Mouse (Mus musculus): ENCODE results near the gene B4galnt3. TPM values are rescaled to one million over a fixed set of nuclear protein-coding genes. Genes with fewer than 3 reads are reported as not detected.

The B4galnt3 gene
- total and polyA plus RNA-seq, 2 experiments from 2014 or later, result 0.16 to 1.2 TPM

DNA sequence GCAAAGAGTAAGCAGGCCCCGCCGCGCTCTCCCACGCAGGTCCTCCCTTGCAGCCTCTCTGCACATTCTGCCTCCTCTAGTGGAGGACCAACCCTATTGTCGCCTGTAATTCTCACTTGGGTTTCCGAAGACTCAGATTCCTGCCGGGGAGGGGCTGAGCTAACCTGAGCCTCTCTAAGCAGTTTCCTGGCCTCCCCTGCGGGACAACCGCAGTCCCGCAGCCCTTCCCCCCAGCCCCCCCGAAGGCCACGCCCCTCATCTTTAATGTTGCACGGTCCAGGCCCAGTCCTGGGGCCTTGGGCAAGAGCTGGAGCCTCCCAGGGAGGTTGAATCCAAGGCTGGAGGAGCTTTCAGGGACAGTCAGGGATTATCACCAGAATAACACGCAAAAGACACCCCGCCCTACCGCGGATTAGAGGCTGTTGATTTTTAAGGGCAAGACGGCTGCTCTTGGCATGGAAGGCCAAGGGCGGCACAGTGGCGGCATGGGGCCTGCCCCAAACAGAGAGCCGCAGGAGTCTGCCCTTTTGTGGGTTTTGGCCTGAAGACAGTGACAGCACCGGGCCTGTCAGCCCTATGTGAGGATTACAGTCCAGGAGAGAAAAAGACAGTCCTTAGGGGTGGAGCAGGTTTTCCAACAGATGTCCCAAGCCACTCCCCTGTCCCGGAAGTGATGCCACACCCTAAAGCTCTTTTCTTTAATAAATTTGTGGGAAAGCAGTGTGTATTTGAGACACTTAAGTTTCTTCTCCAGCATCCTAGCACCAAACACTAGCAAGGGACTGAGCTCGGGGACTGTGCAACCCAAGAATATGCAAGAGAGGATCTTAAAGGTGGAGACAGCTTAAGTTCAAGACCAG lies 105.8 kb downstream of the B4galnt3 start:
- Histone ChIP-seq H3K27ac (ENCODE audit: low read depth, low read length) (no peak overlapping the region), H3K4me1 (ENCODE audit: insufficient read depth) (no peaks in the 10 kb centered on the region), H3K27me3 (ENCODE audit: insufficient read depth, low read length) (no peaks in the 10 kb centered on the region), H3K4me2 (ENCODE audit: low read depth) (peak overlapping the region; percentile 10; the same call in 1 of the 2 replicates), H3K36me3 (ENCODE audit: insufficient read depth) (no peaks in the 10 kb centered on the region), H3K9ac (no peak overlapping the region), H3K9me3 (ENCODE audit: low read length) (no peaks in the 10 kb centered on the region), H3K4me3 (ENCODE audit: low read depth, low read length) (no peak overlapping the region)
- DNase-seq, result no peak
- 23% methylated on average over 24 of the region's 24 CpGs for WGBS
- TF ChIP-seq CTCF (IDR thresholded peaks at IDR 0.05; ENCODE audit: low read depth), result peak; percentile 27
- ATAC-seq, result peak; percentile 59; the same call in 1 of the 2 replicates

DNA sequence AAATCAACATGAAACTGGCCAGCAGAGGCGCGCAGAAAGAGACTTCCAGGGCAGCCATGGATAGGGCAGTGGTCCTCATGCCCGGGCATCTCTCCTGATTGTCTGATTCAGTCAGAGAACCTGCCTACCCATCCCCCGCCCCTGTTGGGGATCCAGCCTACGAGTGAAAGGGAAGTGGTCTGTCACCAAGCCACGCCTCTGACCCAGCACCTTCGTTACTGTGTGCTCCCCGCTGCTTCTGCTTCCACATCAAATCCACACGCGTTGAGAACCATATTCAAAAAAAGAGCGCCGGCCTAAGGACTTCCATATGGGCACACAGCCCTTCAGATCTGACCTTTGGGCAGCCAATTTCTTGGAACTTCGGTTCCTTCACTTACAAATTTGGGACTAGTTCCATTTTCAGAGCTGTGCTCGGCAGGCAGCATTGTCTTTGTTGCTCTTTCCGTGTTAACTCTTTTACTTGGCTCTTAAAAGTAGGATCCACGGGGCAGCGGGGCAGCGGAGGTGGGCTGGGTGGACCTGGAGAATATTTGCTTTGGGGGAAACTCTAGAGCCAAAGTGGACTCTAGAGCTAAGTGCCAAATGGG lies 106.7 kb downstream of the B4galnt3 start:
- Histone ChIP-seq H3K36me3 (ENCODE audit: insufficient read depth) (no peaks in the 10 kb centered on the region), H3K9ac (no peak overlapping the region), H3K4me2 (ENCODE audit: low read depth) (no peak overlapping the region), H3K27me3 (ENCODE audit: insufficient read depth, low read length) (no peaks in the 10 kb centered on the region), H3K4me1 (ENCODE audit: insufficient read depth) (no peaks in the 10 kb centered on the region), H3K4me3 (ENCODE audit: low read depth, low read length) (no peak overlapping the region), H3K27ac (ENCODE audit: low read depth, low read length) (no peak overlapping the region), H3K9me3 (ENCODE audit: low read length) (no peaks in the 10 kb centered on the region)
- WGBS, result 21% methylated on average over 18 of the region's 18 CpGs
- no peak for ATAC-seq
- no peak for DNase-seq
- TF ChIP-seq CTCF (IDR thresholded peaks at IDR 0.05; ENCODE audit: low read depth), result no peak; the same call in 1 of the 2 replicates

DNA sequence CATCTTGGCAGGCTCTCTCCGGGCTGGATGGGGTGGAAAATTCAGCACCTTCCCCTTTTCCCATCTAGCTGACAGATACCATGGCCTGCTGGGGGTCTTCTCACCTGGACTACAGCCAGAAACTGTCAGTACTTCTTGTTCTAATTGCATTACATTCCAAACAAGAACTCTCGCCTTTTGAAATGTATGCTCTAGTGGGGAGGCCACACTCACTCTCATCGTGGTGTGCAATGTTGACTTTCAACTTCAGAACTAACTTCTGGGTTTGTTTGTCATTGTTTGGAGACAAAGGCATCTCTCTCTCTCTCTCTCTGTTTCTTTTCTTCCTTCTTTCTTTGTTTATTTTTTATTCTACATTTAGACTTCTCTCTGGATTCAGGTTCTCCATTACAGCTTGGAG lies 107.8 kb downstream of the B4galnt3 start:
- Histone ChIP-seq H3K4me3 (ENCODE audit: low read depth, low read length) (no peak overlapping the region), H3K9me3 (ENCODE audit: low read length) (no peaks in the 10 kb centered on the region), H3K4me2 (ENCODE audit: low read depth) (no peak overlapping the region), H3K27ac (ENCODE audit: low read depth, low read length) (no peak overlapping the region), H3K36me3 (ENCODE audit: insufficient read depth) (no peaks in the 10 kb centered on the region), H3K27me3 (ENCODE audit: insufficient read depth, low read length) (no peaks in the 10 kb centered on the region), H3K9ac (no peak overlapping the region), H3K4me1 (ENCODE audit: insufficient read depth) (no peaks in the 10 kb centered on the region)
- DNase-seq (no peak), ATAC-seq (no peak)
- WGBS, result 47% methylated on average over 3 of the region's 3 CpGs
- no peak for TF ChIP-seq CTCF (IDR thresholded peaks at IDR 0.05; ENCODE audit: low read depth)

DNA sequence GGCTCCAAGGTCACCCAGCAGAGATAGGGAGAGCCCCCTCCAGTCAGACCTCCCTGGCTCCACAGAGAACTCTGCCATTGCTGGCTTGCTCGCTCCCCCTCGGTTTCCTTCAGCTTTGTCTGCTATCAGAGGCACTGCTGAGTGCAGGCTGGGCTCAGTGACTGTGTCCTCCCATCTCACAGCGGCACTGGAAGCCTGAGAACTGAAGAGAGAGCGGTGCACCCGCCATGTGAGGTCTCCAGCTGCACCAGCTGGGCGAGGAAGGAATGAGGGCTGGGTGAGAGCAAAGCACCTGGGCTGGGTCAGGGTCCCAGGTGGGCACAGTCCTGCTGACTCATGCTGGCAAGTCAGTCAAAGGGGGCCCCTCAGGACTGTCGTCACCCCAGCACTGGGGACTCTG lies 108.6 kb downstream of the B4galnt3 start:
- H3K4me2 ChIP-seq (ENCODE audit: low read depth), result no peak overlapping the region
- H3K4me1 ChIP-seq (ENCODE audit: insufficient read depth), result no peaks in the 10 kb centered on the region
- H3K27ac ChIP-seq (ENCODE audit: low read depth, low read length), result no peak overlapping the region
- H3K9ac ChIP-seq, result no peak overlapping the region
- WGBS, result 58% methylated on average over 7 of the region's 7 CpGs
- no peaks in the 10 kb centered on the region for H3K36me3 ChIP-seq (ENCODE audit: insufficient read depth)
- no peaks in the 10 kb centered on the region for H3K9me3 ChIP-seq (ENCODE audit: low read length)
- no peaks in the 10 kb centered on the region for H3K27me3 ChIP-seq (ENCODE audit: insufficient read depth, low read length)
- DNase-seq (no peak), ATAC-seq (no peak)
- TF ChIP-seq CTCF (IDR thresholded peaks at IDR 0.05; ENCODE audit: low read depth), result no peak
- no peak overlapping the region for H3K4me3 ChIP-seq (ENCODE audit: low read depth, low read length)

DNA sequence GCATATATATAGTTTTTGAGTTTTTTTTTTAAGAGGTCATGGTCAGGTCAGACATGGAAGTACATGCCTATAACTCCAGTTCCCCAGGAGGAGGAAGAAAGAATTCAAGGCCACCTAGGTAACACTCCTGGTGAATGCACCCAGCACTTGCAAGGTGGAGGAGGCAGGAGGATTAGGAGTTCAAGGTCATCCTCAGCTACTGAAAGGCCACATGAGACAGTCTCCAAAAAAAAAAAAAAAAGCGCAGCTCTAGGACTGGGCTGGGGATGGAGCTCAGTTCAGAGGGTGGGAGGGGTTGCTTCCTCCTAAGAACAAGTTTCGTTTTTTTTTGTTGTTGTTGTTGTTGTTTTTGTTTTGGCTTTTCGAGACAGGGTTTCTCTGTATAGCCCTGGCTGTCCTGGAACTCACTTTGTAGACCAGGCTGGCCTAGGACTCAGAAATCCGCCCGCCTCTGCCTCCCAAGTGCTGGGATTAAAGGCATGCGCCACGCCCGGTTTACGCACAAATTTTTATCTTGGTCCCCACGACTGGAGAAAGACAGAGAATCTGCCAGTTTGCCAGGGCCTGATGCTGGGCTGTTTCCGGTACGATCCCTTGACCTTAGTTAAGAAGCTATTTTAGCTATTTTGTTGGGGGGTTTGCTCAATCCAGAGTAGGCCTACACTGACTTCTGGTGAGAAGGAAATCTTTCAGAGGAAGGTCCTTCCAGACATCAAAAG lies 109.2 kb downstream of the B4galnt3 start:
- DNase-seq (no peak), ATAC-seq (no peak)
- 91% methylated on average over 11 of the region's 12 CpGs for WGBS
- no peaks in the 10 kb centered on the region for H3K9me3 ChIP-seq (ENCODE audit: low read length)
- H3K27ac ChIP-seq (ENCODE audit: low read depth, low read length), result no peak overlapping the region
- no peak overlapping the region for H3K4me2 ChIP-seq (ENCODE audit: low read depth)
- no peak overlapping the region for H3K9ac ChIP-seq
- H3K36me3 ChIP-seq (ENCODE audit: insufficient read depth), result no peaks in the 10 kb centered on the region
- no peak for TF ChIP-seq CTCF (IDR thresholded peaks at IDR 0.05; ENCODE audit: low read depth)
- H3K27me3 ChIP-seq (ENCODE audit: insufficient read depth, low read length), result no peaks in the 10 kb centered on the region
- no peaks in the 10 kb centered on the region for H3K4me1 ChIP-seq (ENCODE audit: insufficient read depth)
- no peak overlapping the region for H3K4me3 ChIP-seq (ENCODE audit: low read depth, low read length)

DNA sequence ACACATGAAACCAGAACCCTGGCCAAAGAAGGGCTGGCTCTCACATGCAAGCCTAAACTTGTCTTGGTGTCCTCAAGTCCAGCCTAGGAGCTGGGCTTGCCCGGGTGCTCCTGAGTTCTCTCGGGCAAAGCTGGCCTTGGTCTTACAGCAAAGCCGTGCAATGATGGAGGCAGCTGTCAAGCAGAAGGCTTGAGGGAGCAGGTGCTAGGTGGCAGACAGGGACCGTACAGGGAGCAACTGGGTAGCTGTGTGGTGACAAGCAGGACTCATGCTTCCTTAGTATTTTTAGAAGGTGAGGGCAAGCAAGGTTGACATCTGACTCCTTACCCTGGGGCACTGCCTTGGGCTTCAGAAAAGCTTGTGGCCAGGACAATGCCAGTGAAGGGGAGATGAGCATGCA lies 110.6 kb downstream of the B4galnt3 start:
- ATAC-seq, result no peak
- no peak overlapping the region for H3K4me2 ChIP-seq (ENCODE audit: low read depth)

DNA sequence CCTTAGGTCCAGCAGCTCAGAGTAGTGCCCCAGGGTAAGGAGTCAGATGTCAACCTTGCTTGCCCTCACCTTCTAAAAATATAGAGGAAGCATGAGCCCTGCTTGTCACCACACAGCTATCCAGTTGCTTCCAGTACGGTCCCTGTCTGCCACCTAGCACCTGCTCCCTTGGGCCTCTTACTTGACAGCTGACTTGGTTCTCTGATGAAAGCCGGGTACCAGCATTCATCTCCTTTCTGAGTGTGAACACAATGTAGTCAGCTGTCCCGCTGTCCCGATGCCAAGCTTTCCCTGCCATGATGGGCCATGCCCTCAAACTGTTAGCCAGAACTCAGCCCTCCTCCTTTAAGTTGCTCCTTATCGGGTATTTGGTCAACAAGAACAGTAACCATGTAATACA lies 112.2 kb downstream of the B4galnt3 start:
- H3K9me3 ChIP-seq (ENCODE audit: low read length), result no peaks in the 10 kb centered on the region
- no peak for TF ChIP-seq CTCF (IDR thresholded peaks at IDR 0.05; ENCODE audit: low read depth)
- ATAC-seq (no peak), DNase-seq (no peak)
- no peak overlapping the region for H3K9ac ChIP-seq
- no peak overlapping the region for H3K27ac ChIP-seq (ENCODE audit: low read depth, low read length)
- no peaks in the 10 kb centered on the region for H3K4me1 ChIP-seq (ENCODE audit: insufficient read depth)
- H3K27me3 ChIP-seq (ENCODE audit: insufficient read depth, low read length), result no peaks in the 10 kb centered on the region
- WGBS, result 56% methylated on average over 5 of the region's 5 CpGs
- no peaks in the 10 kb centered on the region for H3K36me3 ChIP-seq (ENCODE audit: insufficient read depth)
- H3K4me3 ChIP-seq (ENCODE audit: low read depth, low read length), result no peak overlapping the region
- H3K4me2 ChIP-seq (ENCODE audit: low read depth), result no peak overlapping the region

More for the DNA sequence above, 110.6 kb downstream of the B4galnt3 start:
- DNase-seq, result no peak
- no peak overlapping the region for H3K9ac ChIP-seq
- H3K4me3 ChIP-seq (ENCODE audit: low read depth, low read length), result no peak overlapping the region
- WGBS, result 90% methylated on average over 4 of the region's 4 CpGs
- no peaks in the 10 kb centered on the region for H3K27me3 ChIP-seq (ENCODE audit: insufficient read depth, low read length)
- H3K4me1 ChIP-seq (ENCODE audit: insufficient read depth), result no peaks in the 10 kb centered on the region
- H3K36me3 ChIP-seq (ENCODE audit: insufficient read depth), result no peaks in the 10 kb centered on the region
- no peak overlapping the region for H3K27ac ChIP-seq (ENCODE audit: low read depth, low read length)
- no peaks in the 10 kb centered on the region for H3K9me3 ChIP-seq (ENCODE audit: low read length)
- no peak for TF ChIP-seq CTCF (IDR thresholded peaks at IDR 0.05; ENCODE audit: low read depth)

Measured in forebrain, postnatal 0 days (tissue).